Mouse (Mus musculus): ENCODE data around the gene Klhl21.

DNA sequence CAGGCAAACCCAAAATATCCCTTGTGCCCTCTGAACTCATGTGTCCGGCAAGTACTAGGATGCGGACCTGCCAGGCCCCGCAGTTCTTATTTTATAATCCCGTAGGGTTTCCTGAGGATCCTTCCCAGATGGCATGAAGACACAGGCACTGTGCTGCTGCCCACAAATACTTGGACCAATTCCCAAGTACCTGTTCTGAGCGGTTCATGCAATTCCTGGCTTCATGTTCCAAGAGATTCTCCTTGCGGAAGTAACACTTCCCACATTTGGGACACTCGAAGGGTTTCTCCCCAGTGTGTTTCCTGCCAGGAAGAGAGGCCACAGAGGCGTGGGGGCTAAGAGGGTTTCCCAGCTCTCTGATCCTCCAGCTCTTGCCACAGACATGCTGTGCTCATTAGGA is 13.9 kb downstream of the Klhl21 start:
- TF ChIP-seq CTCF (IDR thresholded peaks at IDR 0.05; ENCODE audit: low read depth) (no peak), EP300 (IDR thresholded peaks at IDR 0.05; ENCODE audit: low read depth) (no peak)
